Mouse (Mus musculus) T-cell, adult 66 days (primary cell): ENCODE data around the gene Gm11565. TPM values are rescaled to one million over a fixed set of nuclear protein-coding genes. Genes with fewer than 3 reads are reported as not detected.

Experiments
- total RNA-seq, 2 experiments: library from RNA; stranded (reverse); gene quantifications; 3 replicates in 1 of 2; 4 replicates in 1 of 2; pipeline ENCODE4 v1.2.4; 2023

Gm11565 gene
- total RNA-seq = not detected

DNA sequence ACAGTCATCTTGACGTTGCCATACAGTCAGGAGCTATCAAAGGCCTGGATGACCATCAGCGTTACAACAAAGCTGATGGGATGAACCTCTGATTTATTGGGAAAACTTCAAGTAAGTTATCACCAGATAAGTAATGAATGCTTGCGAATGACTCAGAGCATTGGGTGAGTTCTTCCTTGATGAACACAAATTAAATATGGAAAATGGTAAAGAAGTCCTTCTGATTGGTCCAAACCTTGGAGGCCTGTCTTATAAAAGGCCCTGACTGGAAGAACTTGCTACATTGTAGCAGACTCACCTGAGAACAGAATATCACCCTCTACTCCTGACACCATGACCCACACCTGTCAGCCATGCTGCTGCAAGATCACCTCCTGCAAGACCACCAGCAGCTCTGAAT, at the start of gene Gm11565:
Gene Gm11565, plus strand, starts transcription at position 301 of the 400 bp plus-strand sequence.

DNA sequence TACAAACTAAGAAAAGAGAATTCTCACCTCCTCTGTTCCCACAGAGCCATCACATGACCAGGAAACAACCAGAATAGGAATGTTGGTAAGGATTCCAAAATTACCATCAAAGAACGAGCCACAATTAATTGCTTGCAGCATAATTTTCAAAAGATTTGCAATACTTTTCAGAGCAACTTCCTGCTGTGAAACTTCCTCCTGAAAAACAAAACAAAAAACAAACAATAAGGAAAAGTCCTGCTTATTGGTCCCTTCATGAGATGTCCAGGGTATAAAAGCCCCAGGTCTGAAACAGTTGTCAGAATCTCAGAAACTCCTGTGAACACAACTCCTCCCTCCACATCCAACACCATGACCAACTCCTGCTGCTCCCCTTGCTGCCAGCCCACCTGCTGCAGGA, 41.5 kb upstream of the Gm11565 start, which contains the start of gene Krtap9-1:
Gene Krtap9-1, plus strand, starts transcription at position 301 of the 400 bp plus-strand sequence.

DNA sequence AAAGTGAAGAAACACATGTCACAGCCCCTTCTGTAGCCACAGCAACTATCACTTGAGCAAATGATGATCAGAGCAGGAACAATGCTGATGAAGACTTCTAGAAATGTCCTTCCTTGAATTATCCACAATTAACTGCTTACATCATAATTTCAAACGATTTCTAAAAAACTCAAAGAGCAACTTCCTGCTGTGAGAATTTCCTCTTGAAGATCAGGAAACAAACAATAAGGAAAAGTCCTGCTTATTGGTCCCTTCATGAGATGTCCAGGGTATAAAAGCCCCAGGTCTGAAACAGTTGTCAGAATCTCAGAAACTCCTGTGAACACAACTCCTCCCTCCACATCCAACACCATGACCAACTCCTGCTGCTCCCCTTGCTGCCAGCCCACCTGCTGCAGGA, 35.7 kb upstream of the Gm11565 start, which contains the start of gene Gm11567:
Gene Gm11567, plus strand, starts transcription at position 301 of the 400 bp plus-strand sequence.

DNA sequence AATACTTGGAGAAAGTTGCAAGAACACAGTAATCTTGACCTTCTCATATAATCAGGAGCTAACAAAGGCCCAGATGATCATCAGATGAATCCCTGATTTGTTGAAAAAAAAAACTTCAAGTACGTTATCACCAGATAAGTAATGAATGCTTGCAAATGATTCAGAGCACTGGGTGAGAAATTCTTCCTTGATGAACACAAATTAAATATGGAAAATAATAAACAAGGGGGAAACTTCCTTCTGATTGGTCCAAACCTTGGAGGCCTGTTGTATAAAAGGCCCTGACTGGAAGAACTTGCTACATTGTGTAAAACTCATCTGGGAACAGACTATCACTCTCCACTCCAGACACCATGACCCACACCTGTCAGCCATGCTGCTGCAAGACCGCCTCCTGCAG, 6.9 kb upstream of the Gm11565 start, which contains the start of gene Krtap31-1:
Gene Krtap31-1, plus strand, starts transcription at position 301 of the 400 bp plus-strand sequence.

DNA sequence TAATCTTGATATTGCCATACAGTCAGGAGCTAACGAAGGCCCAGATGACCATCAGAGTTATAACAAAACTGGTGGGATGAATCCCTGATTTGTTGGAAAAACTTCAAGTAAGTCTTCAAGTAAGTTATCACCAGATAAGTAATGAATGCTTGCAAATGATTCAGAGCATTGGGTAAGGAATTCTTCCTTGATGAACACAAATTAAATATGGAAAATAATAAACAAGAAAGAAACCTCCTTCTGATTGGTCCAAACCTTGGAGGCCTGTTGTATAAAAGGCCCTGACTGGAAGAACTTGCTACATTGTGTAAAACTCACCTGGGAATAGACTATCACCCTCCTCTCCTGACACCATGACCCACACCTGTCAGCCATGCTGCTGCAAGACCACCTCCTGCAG, 21.4 kb downstream of the Gm11565 start, which contains the start of gene Krtap31-2:
Gene Krtap31-2, plus strand, starts transcription at position 301 of the 400 bp plus-strand sequence.

DNA sequence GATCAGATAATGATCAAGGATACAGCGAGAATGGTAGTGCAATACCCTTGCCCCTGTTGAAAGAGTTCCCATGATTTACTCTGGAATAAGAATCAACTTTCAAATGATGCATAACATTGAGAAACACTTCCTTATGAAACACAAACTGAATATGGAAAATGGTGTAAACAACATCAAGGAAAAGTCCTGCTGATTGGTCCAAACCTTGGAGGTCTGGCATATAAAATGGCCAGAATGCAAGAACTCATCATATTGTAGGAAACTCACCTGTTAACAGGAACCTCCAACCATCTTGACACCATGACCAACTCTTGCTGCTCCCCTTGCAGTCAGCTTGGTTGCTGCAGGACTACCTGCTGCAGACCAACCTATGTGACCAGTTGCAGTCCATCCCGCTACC, 33.6 kb downstream of the Gm11565 start, which contains the start of gene Krtap9-5:
Gene Krtap9-5, plus strand, starts transcription at position 301 of the 400 bp plus-strand sequence.

Other genes starting within 250 kb of the Gm11565 start
- gene Krtap4-6, start 248.8 kb upstream of the Gm11565 start, total RNA-seq = not detected
- gene Gm14190, start 224.0 kb upstream of the Gm11565 start, total RNA-seq = not detected
- gene Gm14180, start 180.5 kb upstream of the Gm11565 start, total RNA-seq = not detected
- gene Gm11595, start 141.8 kb upstream of the Gm11565 start, total RNA-seq = not detected
- not detected for gene Krtap4-8, start 134.0 kb upstream of the Gm11565 start, total RNA-seq
- not detected for gene Krtap4-9, start 129.6 kb upstream of the Gm11565 start, total RNA-seq
- gene Gm11596, start 121.3 kb upstream of the Gm11565 start, total RNA-seq = not detected
- gene Gm11569, start 115.8 kb upstream of the Gm11565 start, total RNA-seq = not detected
- gene Gm11554, start 110.3 kb upstream of the Gm11565 start, total RNA-seq = not detected
- gene Krtap4-13, start 104.9 kb upstream of the Gm11565 start, total RNA-seq = not detected
- gene Gm11564, start 99.1 kb upstream of the Gm11565 start, total RNA-seq = not detected
- not detected for gene 2300003K06Rik, start 76.7 kb upstream of the Gm11565 start, total RNA-seq
- not detected for gene Krtap4-16, start 63.1 kb upstream of the Gm11565 start, total RNA-seq
- gene Gm11568, start 56.8 kb upstream of the Gm11565 start, total RNA-seq = not detected
- gene Gm11559, start 50.3 kb upstream of the Gm11565 start, total RNA-seq = not detected
- not detected for gene Krtap9-1, start 41.4 kb upstream of the Gm11565 start, total RNA-seq
- gene Gm11567, start 35.6 kb upstream of the Gm11565 start, total RNA-seq = not detected
- gene Krtap31-1, start 6.8 kb upstream of the Gm11565 start, total RNA-seq = not detected
- not detected for gene Krtap31-2, start 21.5 kb downstream of the Gm11565 start, total RNA-seq
- not detected for gene Krtap9-5, start 33.7 kb downstream of the Gm11565 start, total RNA-seq
- not detected for gene Krtap29-1, start 64.3 kb downstream of the Gm11565 start, total RNA-seq
- not detected for gene Krtap16-1, start 71.8 kb downstream of the Gm11565 start, total RNA-seq
- gene Krtap17-1, start 79.2 kb downstream of the Gm11565 start, total RNA-seq = not detected
- gene Krt33a, start 101.5 kb downstream of the Gm11565 start, total RNA-seq = not detected
- gene Krt33b, start 115.1 kb downstream of the Gm11565 start, total RNA-seq = not detected
- gene Krt34, start 126.8 kb downstream of the Gm11565 start, total RNA-seq = not detected
- gene Krt31, start 135.8 kb downstream of the Gm11565 start, total RNA-seq = not detected
- gene Krt32, start 173.5 kb downstream of the Gm11565 start, total RNA-seq = not detected
- not detected for gene Krt35, start 181.5 kb downstream of the Gm11565 start, total RNA-seq
- gene Krt36, start 190.9 kb downstream of the Gm11565 start, total RNA-seq = not detected
- gene Krt13, start 206.8 kb downstream of the Gm11565 start, total RNA-seq = not detected
- gene Krt15, start 221.2 kb downstream of the Gm11565 start, total RNA-seq = not detected
- gene Krt19, start 233.9 kb downstream of the Gm11565 start, total RNA-seq = not detected